Mouse (Mus musculus): ENCODE data around the gene Krt18. TPM values are rescaled to one million over a fixed set of nuclear protein-coding genes. Genes with fewer than 3 reads are reported as not detected.

Gene Krt18
- total RNA-seq, 1 experiment from 2014 or later: 1.5 TPM

GRCm38 (mm10) chr15:102010569-102011245 is 17.3 kb upstream of the Krt18 start:
- no peak for DNase-seq

GRCm38 (mm10) chr15:102012260-102012765 is 15.7 kb upstream of the Krt18 start:
- DNase-seq: no peak

- DNase-seq: peak; percentile 27
Observed at GRCm38 (mm10) chr15:102013651-102014050, 14.3 kb upstream of the Krt18 start.

GRCm38 (mm10) chr15:102014848-102015247 is 13.1 kb upstream of the Krt18 start:
- no peak for DNase-seq

DNA sequence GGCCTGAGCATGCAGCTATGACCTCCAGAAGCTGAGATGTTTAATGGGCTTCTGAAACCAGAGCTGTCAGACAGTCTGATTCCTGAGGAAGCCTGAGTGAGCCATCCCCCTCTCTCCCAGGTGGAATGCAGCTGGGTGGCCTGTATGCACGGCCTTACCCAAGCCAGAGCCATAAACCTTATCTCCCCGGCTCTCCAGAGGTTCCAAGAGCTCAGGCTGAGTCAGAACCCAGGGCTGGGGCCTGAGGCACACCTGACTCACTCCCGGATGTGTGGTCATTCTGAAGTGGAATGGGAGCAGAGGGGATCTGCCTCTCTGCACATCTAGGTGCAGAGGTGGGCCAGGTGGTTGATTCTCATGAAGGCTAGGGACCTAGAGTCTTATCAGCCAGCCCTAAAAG is 11.9 kb upstream of the Krt18 start:
- DNase-seq: no peak

GRCm38 (mm10) chr15:102016787-102017186 is 11.2 kb upstream of the Krt18 start:
- no peak for DNase-seq

DNA sequence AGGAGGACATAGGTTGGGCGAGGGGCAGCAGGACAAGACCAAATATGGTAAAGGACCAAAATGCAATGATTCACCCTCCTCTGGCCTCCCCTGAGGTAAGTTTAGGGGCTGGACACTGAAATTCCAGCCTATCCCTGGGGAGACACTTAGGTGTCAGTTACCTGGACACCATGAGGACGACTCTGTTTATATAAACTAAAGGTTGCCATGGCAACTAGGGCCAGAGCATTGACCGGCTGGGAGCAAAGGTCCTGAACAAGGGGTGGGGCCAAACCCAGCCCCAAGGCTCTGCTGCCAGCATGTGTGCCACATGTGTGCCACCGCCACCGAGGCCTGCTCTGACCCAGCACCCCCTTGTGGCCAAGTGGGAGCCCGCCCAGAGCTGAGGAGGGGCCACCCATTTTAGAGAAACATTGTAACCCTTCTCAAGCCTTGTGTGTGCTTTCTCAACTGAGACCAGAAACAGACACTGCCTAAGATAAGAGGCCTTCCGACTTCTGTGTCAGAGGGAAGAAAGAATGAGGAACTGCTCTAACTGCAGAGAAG is 10.0 kb upstream of the Krt18 start:
- DNase-seq: no peak

- no peak for DNase-seq
Observed at GRCm38 (mm10) chr15:102022481-102022880, 5.5 kb upstream of the Krt18 start.

- DNase-seq: no peak
Observed at GRCm38 (mm10) chr15:102023888-102024287, 4.1 kb upstream of the Krt18 start.

DNA sequence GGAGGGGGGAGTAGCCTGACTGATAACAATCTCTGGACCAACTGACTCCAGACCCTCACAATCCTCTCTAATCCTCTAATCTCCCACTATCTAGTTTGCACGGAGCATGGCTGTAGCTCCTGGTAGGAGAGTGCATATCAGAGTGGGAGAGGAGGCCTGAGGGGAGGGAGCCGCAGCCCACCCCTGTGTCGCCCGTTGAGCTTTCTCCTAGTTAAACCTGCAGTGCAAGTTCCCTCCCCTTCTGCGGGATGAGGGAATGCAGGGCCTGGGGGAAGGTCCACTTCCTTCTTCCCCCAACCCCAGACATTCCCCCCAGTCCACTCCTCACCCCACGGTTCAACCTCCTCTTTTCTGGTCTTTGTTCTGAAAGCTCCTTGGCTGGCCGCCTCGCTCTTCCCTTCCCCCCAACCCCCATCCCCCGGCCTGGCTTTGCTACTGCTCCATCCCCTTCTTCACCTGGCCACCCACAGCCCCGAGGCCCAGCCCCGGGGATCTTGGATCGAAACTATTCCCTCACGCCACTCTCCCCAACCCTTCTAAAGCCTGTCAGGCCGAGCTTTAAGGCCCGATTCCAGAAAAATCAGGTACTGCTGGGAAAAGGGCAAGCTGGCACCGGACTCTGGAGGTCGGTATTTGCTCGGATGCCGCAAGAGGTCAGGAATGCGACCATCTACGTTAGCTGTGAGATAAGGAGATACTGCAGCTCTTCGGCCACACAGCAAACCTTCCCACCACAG is 2.7 kb upstream of the Krt18 start:
- DNase-seq: no peak

- DNase-seq: no peak
Observed at GRCm38 (mm10) chr15:102026430-102026829, 1.6 kb upstream of the Krt18 start.

- no peak for DNase-seq
Observed at GRCm38 (mm10) chr15:102034121-102035053, 6.4 kb downstream of the Krt18 start.

DNA sequence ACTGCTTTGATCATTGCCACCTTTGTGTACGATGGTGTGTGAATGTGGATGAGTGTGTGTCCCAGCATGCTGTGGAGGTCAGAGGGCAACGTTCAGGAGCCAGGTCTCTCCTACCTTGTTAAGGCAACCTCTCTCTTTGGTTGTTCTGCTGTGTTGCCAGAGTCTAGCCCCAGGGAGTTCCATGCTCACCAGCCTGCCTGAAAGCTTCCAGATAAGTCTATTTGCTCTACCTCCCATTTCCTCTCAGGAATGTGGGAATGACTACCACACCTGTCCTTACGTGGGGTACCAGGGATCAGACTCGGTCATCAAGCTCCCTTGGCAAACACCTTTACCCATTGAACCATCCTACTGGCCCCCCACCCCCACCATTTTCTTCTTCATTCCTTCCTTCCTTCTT is 12.3 kb downstream of the Krt18 start:
- DNase-seq: no peak

DNA sequence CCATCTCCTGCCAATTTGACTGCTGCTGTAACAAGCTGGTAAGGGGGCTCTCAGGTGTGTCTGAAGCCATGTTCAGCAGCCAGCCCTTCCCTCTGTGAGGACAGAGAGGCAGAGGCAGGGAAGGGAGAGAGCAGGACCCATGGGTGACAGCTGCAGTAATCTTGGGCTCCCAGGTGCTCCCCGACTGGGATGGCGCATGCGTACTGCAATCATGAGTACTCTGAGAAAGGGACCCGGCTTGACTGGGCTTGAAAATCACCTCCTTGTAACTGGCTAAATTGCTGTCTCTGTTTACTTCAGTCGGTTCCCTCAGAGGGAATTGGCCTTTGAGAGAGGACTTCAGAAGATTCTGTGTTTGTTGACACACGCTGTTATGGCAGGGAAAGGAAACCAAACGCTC is 14.0 kb downstream of the Krt18 start:
- DNase-seq: no peak

DNA sequence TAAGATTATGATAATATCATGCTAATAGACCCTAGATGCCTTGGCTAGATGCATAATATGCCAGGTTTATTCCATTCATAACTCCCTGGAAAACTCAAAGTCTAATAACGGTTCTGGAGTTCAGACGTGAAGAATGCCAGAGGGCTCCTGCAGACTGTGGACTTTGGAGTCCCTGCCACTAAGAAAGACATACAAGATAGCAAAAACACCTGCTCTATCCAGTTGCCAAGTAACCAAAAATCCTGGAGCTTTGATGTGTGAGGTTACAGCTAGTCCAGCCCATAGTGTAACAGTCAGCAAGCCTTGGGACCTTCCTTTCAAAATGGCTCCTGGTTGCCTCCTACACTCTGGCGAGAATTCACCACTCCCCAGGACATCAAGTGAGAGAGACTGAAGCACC is 16.8 kb downstream of the Krt18 start:
- no peak for DNase-seq

- no peak for DNase-seq
Observed at GRCm38 (mm10) chr15:102045691-102046090, 17.7 kb downstream of the Krt18 start.

DNA sequence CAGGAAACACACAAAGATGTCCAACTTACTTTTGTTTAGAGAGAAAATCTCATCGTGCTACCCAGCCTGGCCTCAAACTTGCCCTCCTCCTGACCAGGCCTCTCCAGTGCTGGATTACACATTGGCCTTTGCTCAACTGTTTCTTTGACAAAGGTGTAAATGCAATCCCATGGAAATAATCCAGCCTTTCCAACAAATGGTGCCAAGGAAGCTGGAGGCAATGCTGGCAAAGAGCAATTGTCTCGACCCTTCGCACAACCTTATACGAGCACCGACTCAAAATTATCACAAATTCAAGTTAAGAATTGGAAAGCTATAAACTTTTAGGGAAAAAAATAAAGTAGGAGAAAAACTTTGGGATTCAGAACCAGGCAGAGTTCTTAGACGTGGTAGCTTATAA is 20.0 kb downstream of the Krt18 start:
- no peak for DNase-seq

GRCm38 (mm10) chr15:102049871-102050270 is 21.9 kb downstream of the Krt18 start:
- no peak for DNase-seq

DNA sequence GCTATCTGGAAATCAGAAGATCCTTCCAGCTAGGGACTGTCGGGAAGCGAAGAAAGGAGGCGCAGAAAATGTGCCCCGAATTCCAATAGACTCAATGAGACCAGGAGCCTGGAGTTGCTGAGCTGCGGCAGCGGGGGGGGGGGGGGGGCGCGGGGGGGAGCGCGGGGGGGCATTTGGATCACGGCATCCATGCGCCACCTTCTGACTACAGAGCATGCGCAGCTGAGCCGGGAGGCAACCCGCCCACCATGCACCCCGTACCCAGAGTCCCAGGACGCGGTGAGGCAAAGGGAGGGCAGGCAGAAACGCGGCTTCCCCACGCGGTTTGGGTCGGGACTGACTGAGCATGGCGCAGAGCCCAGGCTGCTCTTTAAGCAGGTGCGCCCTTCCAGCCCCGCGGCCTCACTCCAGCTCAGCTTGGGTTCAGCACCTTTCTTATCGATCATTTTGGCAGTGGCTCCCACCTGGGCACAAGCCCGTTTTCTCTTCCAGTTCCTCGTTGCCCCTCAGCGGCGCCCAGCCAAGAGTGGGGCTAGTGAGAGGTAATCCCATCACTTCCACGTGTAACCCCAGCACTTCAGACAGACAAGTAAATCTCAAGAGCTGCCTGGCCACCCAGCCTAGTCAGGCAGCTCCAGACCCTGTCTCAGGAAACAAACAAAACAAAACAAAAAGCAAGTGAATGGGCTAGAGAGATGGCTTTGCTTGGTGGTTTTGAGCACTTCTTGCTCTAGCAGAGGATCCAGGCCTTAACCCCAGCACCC is 24.1 kb downstream of the Krt18 start:
- peak; percentile 64 for DNase-seq

DNA sequence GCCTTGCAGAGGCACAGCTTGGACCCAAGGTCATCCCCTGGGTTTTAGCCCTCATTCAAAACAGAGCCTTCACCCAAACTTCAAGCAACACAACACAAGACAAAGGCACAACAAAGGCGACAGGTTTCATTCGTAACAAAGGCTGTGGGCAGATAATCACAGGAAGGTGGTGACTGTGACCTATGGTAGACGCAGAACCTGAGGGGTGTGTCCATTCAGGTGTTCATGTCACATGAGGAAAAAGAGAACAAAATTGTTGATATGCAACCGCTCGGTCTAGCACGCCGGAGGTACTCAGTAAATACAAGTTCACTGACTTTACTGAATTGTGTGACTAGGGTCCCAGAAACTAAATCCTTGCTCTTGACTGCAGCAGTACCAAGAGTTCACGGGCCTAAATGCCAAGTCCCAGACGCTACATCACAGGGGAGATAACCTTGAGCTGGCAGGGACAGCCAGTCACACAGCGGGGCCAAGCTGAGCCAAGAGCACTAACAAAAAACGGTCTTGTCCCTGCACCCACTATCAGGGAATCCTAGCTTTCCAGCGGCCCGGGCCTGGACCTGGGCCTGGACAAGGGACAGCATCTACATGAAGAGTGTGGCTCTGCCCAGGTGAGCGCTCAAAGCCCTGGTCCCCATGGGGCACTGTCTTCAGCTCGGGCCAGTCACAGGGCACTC is 28.7 kb downstream of the Krt18 start:
- peak; percentile 49 for DNase-seq
